Mouse (Mus musculus): Measurements from ENCODE around the gene Gria3. TPM values are rescaled to one million over a fixed set of nuclear protein-coding genes. Genes with fewer than 3 reads are reported as not detected.

Gria3 gene
- total and polyA plus RNA-seq, 3 experiments = 0.49 to 1.1 (median 0.98) TPM

- intact Hi-C loops (cut with DNase I) = no loop called here
- TF ChIP-seq CTCF (IDR thresholded peaks at IDR 0.05) (no peak), EP300 (IDR thresholded peaks at IDR 0.05; ENCODE audit: insufficient read depth, low read depth, low read length) (no peak), POLR2A (IDR thresholded peaks at IDR 0.05; ENCODE audit: insufficient read depth, low read depth, low read length) (no peak)
These were observed 172.4 kb downstream of the Gria3 start for GRCm38 (mm10) chrX:41573079-41573478.

GRCm38 (mm10) chrX:41578797-41579196 lies 178.1 kb downstream of the Gria3 start:
- H3K4me1 ChIP-seq (ENCODE audit: control insufficient read depth, insufficient read depth, low read length) = no peaks in the 10 kb centered on the region; the same call in 1 of the 2 replicates
- TF ChIP-seq POLR2A (IDR thresholded peaks at IDR 0.05; ENCODE audit: insufficient read depth, low read depth, low read length) (no peak), EP300 (IDR thresholded peaks at IDR 0.05; ENCODE audit: insufficient read depth, low read depth, low read length) (no peak), CTCF (IDR thresholded peaks at IDR 0.05) (no peak)
- no peak for DNase-seq
- 38% methylated on average over 5 of the region's 5 CpGs for WGBS
- no peak overlapping the region for H3K9ac ChIP-seq (ENCODE audit: low read depth, low read length)
- no peak overlapping the region for H3K4me3 ChIP-seq
- intact Hi-C loops (cut with DNase I) = no loop called here
- no peaks in the 10 kb centered on the region for H3K79me2 ChIP-seq (replicated peaks; ENCODE audit: control insufficient read depth, insufficient read depth, low read length)
- no peaks in the 10 kb centered on the region for H3K36me3 ChIP-seq (ENCODE audit: control insufficient read depth, insufficient read depth, low read length)
- no peaks in the 10 kb centered on the region for H3K27me3 ChIP-seq (ENCODE audit: control insufficient read depth, insufficient read depth, low read length)
- no peak overlapping the region for H3K27ac ChIP-seq

More at GRCm38 (mm10) chrX:41573079-41573478, 172.4 kb downstream of the Gria3 start:
- no peaks in the 10 kb centered on the region for H3K36me3 ChIP-seq (ENCODE audit: control insufficient read depth, insufficient read depth, low read length)
- H3K79me2 ChIP-seq (replicated peaks; ENCODE audit: control insufficient read depth, insufficient read depth, low read length) = no peaks in the 10 kb centered on the region
- no peaks in the 10 kb centered on the region for H3K27me3 ChIP-seq (ENCODE audit: control insufficient read depth, insufficient read depth, low read length)
- no peak for DNase-seq
- whole genome bisulfite sequencing = 46% methylated on average over 1 of the region's 1 CpGs
- no peak overlapping the region for H3K27ac ChIP-seq
- no peak overlapping the region for H3K9ac ChIP-seq (ENCODE audit: low read depth, low read length)
- H3K4me3 ChIP-seq = no peak overlapping the region
- no peaks in the 10 kb centered on the region for H3K4me1 ChIP-seq (ENCODE audit: control insufficient read depth, insufficient read depth, low read length)

- no peak for DNase-seq
- no peak overlapping the region for H3K4me3 ChIP-seq
- intact Hi-C loops (cut with DNase I) = no loop called here
- no peak overlapping the region for H3K27ac ChIP-seq
- no peaks in the 10 kb centered on the region for H3K27me3 ChIP-seq (ENCODE audit: control insufficient read depth, insufficient read depth, low read length)
- no peaks in the 10 kb centered on the region for H3K36me3 ChIP-seq (ENCODE audit: control insufficient read depth, insufficient read depth, low read length)
- TF ChIP-seq CTCF (IDR thresholded peaks at IDR 0.05) (no peak), POLR2A (IDR thresholded peaks at IDR 0.05; ENCODE audit: insufficient read depth, low read depth, low read length) (no peak)
- H3K4me1 ChIP-seq (ENCODE audit: control insufficient read depth, insufficient read depth, low read length) = no peaks in the 10 kb centered on the region
- no peak overlapping the region for H3K9ac ChIP-seq (ENCODE audit: low read depth, low read length)
- H3K79me2 ChIP-seq (replicated peaks; ENCODE audit: control insufficient read depth, insufficient read depth, low read length) = no peaks in the 10 kb centered on the region
- 90% methylated on average over 3 of the region's 3 CpGs for WGBS
These were observed 187.0 kb downstream of the Gria3 start for GRCm38 (mm10) chrX:41587692-41588091.

GRCm38 (mm10) chrX:41607181-41607580 lies 206.5 kb downstream of the Gria3 start:
- Histone ChIP-seq H3K27ac (no peak overlapping the region), H3K27me3 (ENCODE audit: control insufficient read depth, insufficient read depth, low read length) (no peaks in the 10 kb centered on the region), H3K79me2 (replicated peaks; ENCODE audit: control insufficient read depth, insufficient read depth, low read length) (no peaks in the 10 kb centered on the region), H3K4me3 (no peak overlapping the region), H3K9ac (ENCODE audit: low read depth, low read length) (no peak overlapping the region), H3K36me3 (ENCODE audit: control insufficient read depth, insufficient read depth, low read length) (no peaks in the 10 kb centered on the region), H3K4me1 (ENCODE audit: control insufficient read depth, insufficient read depth, low read length) (no peaks in the 10 kb centered on the region)
- WGBS = 46% methylated on average over 1 of the region's 1 CpGs
- DNase-seq = no peak
- intact Hi-C loops (cut with DNase I) = no loop called here
- TF ChIP-seq CTCF (IDR thresholded peaks at IDR 0.05) (no peak), POLR2A (IDR thresholded peaks at IDR 0.05; ENCODE audit: insufficient read depth, low read depth, low read length) (no peak), EP300 (IDR thresholded peaks at IDR 0.05; ENCODE audit: insufficient read depth, low read depth, low read length) (no peak)

GRCm38 (mm10) chrX:41614920-41615319 lies 214.3 kb downstream of the Gria3 start:
- Histone ChIP-seq H3K27ac (no peak overlapping the region), H3K79me2 (replicated peaks; ENCODE audit: control insufficient read depth, insufficient read depth, low read length) (no peaks in the 10 kb centered on the region), H3K9ac (ENCODE audit: low read depth, low read length) (no peak overlapping the region), H3K36me3 (ENCODE audit: control insufficient read depth, insufficient read depth, low read length) (no peaks in the 10 kb centered on the region), H3K4me3 (no peak overlapping the region), H3K4me1 (ENCODE audit: control insufficient read depth, insufficient read depth, low read length) (no peaks in the 10 kb centered on the region), H3K27me3 (ENCODE audit: control insufficient read depth, insufficient read depth, low read length) (no peaks in the 10 kb centered on the region)
- WGBS = 30% methylated on average over 2 of the region's 2 CpGs
- TF ChIP-seq POLR2A (IDR thresholded peaks at IDR 0.05; ENCODE audit: insufficient read depth, low read depth, low read length) = no peak
- no peak for TF ChIP-seq EP300 (IDR thresholded peaks at IDR 0.05; ENCODE audit: insufficient read depth, low read depth, low read length)
- TF ChIP-seq CTCF (IDR thresholded peaks at IDR 0.05) = peak; percentile 73
- no peak for DNase-seq
- intact Hi-C loops (cut with DNase I) = no loop called here

GRCm38 (mm10) chrX:41616928-41617327 lies 216.3 kb downstream of the Gria3 start:
- H3K4me1 ChIP-seq (ENCODE audit: control insufficient read depth, insufficient read depth, low read length) = no peaks in the 10 kb centered on the region
- H3K9ac ChIP-seq (ENCODE audit: low read depth, low read length) = no peak overlapping the region
- intact Hi-C loops (cut with DNase I) = no loop called here
- H3K4me3 ChIP-seq = no peak overlapping the region
- DNase-seq = no peak
- TF ChIP-seq POLR2A (IDR thresholded peaks at IDR 0.05; ENCODE audit: insufficient read depth, low read depth, low read length) (no peak), CTCF (IDR thresholded peaks at IDR 0.05) (no peak), EP300 (IDR thresholded peaks at IDR 0.05; ENCODE audit: insufficient read depth, low read depth, low read length) (no peak)
- H3K27ac ChIP-seq = no peak overlapping the region
- H3K27me3 ChIP-seq (ENCODE audit: control insufficient read depth, insufficient read depth, low read length) = no peaks in the 10 kb centered on the region
- WGBS = 68% methylated on average over 1 of the region's 1 CpGs
- H3K36me3 ChIP-seq (ENCODE audit: control insufficient read depth, insufficient read depth, low read length) = no peaks in the 10 kb centered on the region
- no peaks in the 10 kb centered on the region for H3K79me2 ChIP-seq (replicated peaks; ENCODE audit: control insufficient read depth, insufficient read depth, low read length)
